Mouse (Mus musculus): ENCODE measurements around the gene Pgpep1l. TPM values are rescaled to one million over a fixed set of nuclear protein-coding genes. Genes with fewer than 3 reads are reported as not detected.

Gene Pgpep1l
- polyA plus RNA-seq, 1 experiment, result not detected

- 54% methylated on average over 9 of the region's 9 CpGs for WGBS
- no peaks in the 10 kb centered on the region for H3K27me3 ChIP-seq (ENCODE audit: control insufficient read depth, insufficient read depth, low read length)
- no peak for TF ChIP-seq POLR2A (IDR thresholded peaks at IDR 0.05; ENCODE audit: low read depth, low read length)
- TF ChIP-seq CTCF (IDR thresholded peaks at IDR 0.05; ENCODE audit: extremely low read depth, insufficient read length, insufficient replicate concordance, low read depth, low read length), result no peak
- H3K4me1 ChIP-seq (ENCODE audit: control insufficient read depth, insufficient read depth, insufficient read length, low read length), result no peaks in the 10 kb centered on the region
- H3K4me3 ChIP-seq (ENCODE audit: low read depth, low read length), result no peak overlapping the region
- H3K27ac ChIP-seq (ENCODE audit: insufficient read depth, low read depth, low read length), result no peak overlapping the region
- H3K36me3 ChIP-seq (ENCODE audit: control insufficient read depth, insufficient read depth, low read length), result no peaks in the 10 kb centered on the region
Observed at GRCm38 (mm10) chr7:68241205-68241604, 22.8 kb downstream of the Pgpep1l start.

- 58% methylated on average over 11 of the region's 11 CpGs for WGBS
- Histone ChIP-seq H3K27ac (ENCODE audit: insufficient read depth, low read depth, low read length) (no peak overlapping the region), H3K36me3 (ENCODE audit: control insufficient read depth, insufficient read depth, low read length) (no peaks in the 10 kb centered on the region), H3K27me3 (ENCODE audit: control insufficient read depth, insufficient read depth, low read length) (no peaks in the 10 kb centered on the region), H3K4me3 (ENCODE audit: low read depth, low read length) (no peak overlapping the region), H3K4me1 (ENCODE audit: control insufficient read depth, insufficient read depth, insufficient read length, low read length) (no peaks in the 10 kb centered on the region)
- TF ChIP-seq POLR2A (IDR thresholded peaks at IDR 0.05; ENCODE audit: low read depth, low read length) (no peak), CTCF (IDR thresholded peaks at IDR 0.05; ENCODE audit: extremely low read depth, insufficient read length, insufficient replicate concordance, low read depth, low read length) (no peak)
Observed at GRCm38 (mm10) chr7:68239220-68239827, 24.7 kb downstream of the Pgpep1l start.

- H3K27me3 ChIP-seq (ENCODE audit: control insufficient read depth, insufficient read depth, low read length), result no peaks in the 10 kb centered on the region
- no peak overlapping the region for H3K4me3 ChIP-seq (ENCODE audit: low read depth, low read length)
- WGBS, result 85% methylated on average over 8 of the region's 8 CpGs
- no peaks in the 10 kb centered on the region for H3K4me1 ChIP-seq (ENCODE audit: control insufficient read depth, insufficient read depth, insufficient read length, low read length)
- H3K27ac ChIP-seq (ENCODE audit: insufficient read depth, low read depth, low read length), result no peak overlapping the region
- no peaks in the 10 kb centered on the region for H3K36me3 ChIP-seq (ENCODE audit: control insufficient read depth, insufficient read depth, low read length)
- TF ChIP-seq POLR2A (IDR thresholded peaks at IDR 0.05; ENCODE audit: low read depth, low read length) (no peak), CTCF (IDR thresholded peaks at IDR 0.05; ENCODE audit: extremely low read depth, insufficient read length, insufficient replicate concordance, low read depth, low read length) (no peak)
Observed at GRCm38 (mm10) chr7:68236817-68237216, 27.2 kb downstream of the Pgpep1l start.

- H3K36me3 ChIP-seq (ENCODE audit: control insufficient read depth, insufficient read depth, low read length), result no peaks in the 10 kb centered on the region
- H3K27ac ChIP-seq (ENCODE audit: insufficient read depth, low read depth, low read length), result no peak overlapping the region
- TF ChIP-seq CTCF (IDR thresholded peaks at IDR 0.05; ENCODE audit: extremely low read depth, insufficient read length, insufficient replicate concordance, low read depth, low read length) (no peak), POLR2A (IDR thresholded peaks at IDR 0.05; ENCODE audit: low read depth, low read length) (no peak)
Observed at GRCm38 (mm10) chr7:68233619-68234223, 30.3 kb downstream of the Pgpep1l start.

GRCm38 (mm10) chr7:68232521-68232920 is 31.5 kb downstream of the Pgpep1l start:
- Histone ChIP-seq H3K27me3 (ENCODE audit: control insufficient read depth, insufficient read depth, low read length) (no peaks in the 10 kb centered on the region), H3K4me1 (ENCODE audit: control insufficient read depth, insufficient read depth, insufficient read length, low read length) (no peaks in the 10 kb centered on the region), H3K36me3 (ENCODE audit: control insufficient read depth, insufficient read depth, low read length) (no peaks in the 10 kb centered on the region), H3K27ac (ENCODE audit: insufficient read depth, low read depth, low read length) (no peak overlapping the region), H3K4me3 (ENCODE audit: low read depth, low read length) (no peak overlapping the region)
- TF ChIP-seq CTCF (IDR thresholded peaks at IDR 0.05; ENCODE audit: extremely low read depth, insufficient read length, insufficient replicate concordance, low read depth, low read length) (no peak), POLR2A (IDR thresholded peaks at IDR 0.05; ENCODE audit: low read depth, low read length) (no peak)
- 94% methylated on average over 5 of the region's 5 CpGs for WGBS

More at GRCm38 (mm10) chr7:68233619-68234223, 30.3 kb downstream of the Pgpep1l start:
- no peak overlapping the region for H3K4me3 ChIP-seq (ENCODE audit: low read depth, low read length)
- H3K27me3 ChIP-seq (ENCODE audit: control insufficient read depth, insufficient read depth, low read length), result no peaks in the 10 kb centered on the region
- H3K4me1 ChIP-seq (ENCODE audit: control insufficient read depth, insufficient read depth, insufficient read length, low read length), result no peaks in the 10 kb centered on the region
- WGBS, result 39% methylated on average over 13 of the region's 13 CpGs

GRCm38 (mm10) chr7:68230831-68231230 is 33.2 kb downstream of the Pgpep1l start:
- Histone ChIP-seq H3K27me3 (ENCODE audit: control insufficient read depth, insufficient read depth, low read length) (no peaks in the 10 kb centered on the region), H3K36me3 (ENCODE audit: control insufficient read depth, insufficient read depth, low read length) (peaks cover 3% of the 10 kb centered on the region; the same call in 1 of the 2 replicates), H3K27ac (ENCODE audit: insufficient read depth, low read depth, low read length) (no peak overlapping the region), H3K4me3 (ENCODE audit: low read depth, low read length) (no peak overlapping the region), H3K4me1 (ENCODE audit: control insufficient read depth, insufficient read depth, insufficient read length, low read length) (no peaks in the 10 kb centered on the region)
- TF ChIP-seq POLR2A (IDR thresholded peaks at IDR 0.05; ENCODE audit: low read depth, low read length) (no peak), CTCF (IDR thresholded peaks at IDR 0.05; ENCODE audit: extremely low read depth, insufficient read length, insufficient replicate concordance, low read depth, low read length) (no peak)
- WGBS, result 85% methylated on average over 9 of the region's 9 CpGs

- Histone ChIP-seq H3K27me3 (ENCODE audit: control insufficient read depth, insufficient read depth, low read length) (no peaks in the 10 kb centered on the region), H3K27ac (ENCODE audit: insufficient read depth, low read depth, low read length) (no peak overlapping the region), H3K36me3 (ENCODE audit: control insufficient read depth, insufficient read depth, low read length) (peaks cover 3% of the 10 kb centered on the region; the same call in 1 of the 2 replicates), H3K4me3 (ENCODE audit: low read depth, low read length) (no peak overlapping the region), H3K4me1 (ENCODE audit: control insufficient read depth, insufficient read depth, insufficient read length, low read length) (no peaks in the 10 kb centered on the region)
- 87% methylated on average over 6 of the region's 6 CpGs for WGBS
- TF ChIP-seq CTCF (IDR thresholded peaks at IDR 0.05; ENCODE audit: extremely low read depth, insufficient read length, insufficient replicate concordance, low read depth, low read length) (no peak), POLR2A (IDR thresholded peaks at IDR 0.05; ENCODE audit: low read depth, low read length) (no peak)
Observed at GRCm38 (mm10) chr7:68228491-68228890, 35.5 kb downstream of the Pgpep1l start.

All from small intestine, adult 2 months (tissue).